Comparison of ENCODE assay signal across 8 mouse cellular contexts in genomic region chr9:21366541-21367220, GRCm38 (mm10). TPM values are rescaled to one million over a fixed set of nuclear protein-coding genes. Genes with fewer than 3 reads are reported as not detected.
DNase-seq lines count a peak whose midpoint lies in the region; ATAC-seq and TF ChIP-seq lines count a peak whose summit lies in the region.

No protein-coding gene starts in this region.

- peak; percentile 53 for DNase-seq in ovary, postnatal 36 days (ENCODE audit: low spot score)
- no peak for DNase-seq in ovary, postnatal 10 days (ENCODE audit: low spot score)
- DNase-seq in embryo, embryonic 11 days, result peak; percentile 59
- DNase-seq in heart, adult 8-10 months (ENCODE audit: low spot score), result peak; percentile 56
- peak; percentile 48 for DNase-seq in limb, embryonic 14.5 days (ENCODE audit: low spot score)
- peak; percentile 92 for DNase-seq in splenic B cell, adult 2 months (ENCODE audit: low read depth, low spot score)

- H3K36me3 ChIP-seq in kidney, embryonic 15.5 days, result peaks cover 3% of the 10 kb centered on the region
- peaks cover 3% of the 10 kb centered on the region for H3K36me3 ChIP-seq in limb, embryonic 14.5 days (ENCODE audit: control insufficient read depth, insufficient read depth, low read length)
- H3K36me3 ChIP-seq in midbrain, embryonic 16.5 days (ENCODE audit: control insufficient read depth, insufficient read depth, low read length), result no peaks in the 10 kb centered on the region
- H3K36me3 ChIP-seq in splenic B cell, adult 2 months (ENCODE audit: control insufficient read depth, insufficient read depth, low read length, poor library complexity, severe bottlenecking), result no peaks in the 10 kb centered on the region; the same call in 1 of the 2 replicates

- peaks cover 30% of the 10 kb centered on the region for H3K4me1 ChIP-seq in kidney, embryonic 15.5 days
- H3K4me1 ChIP-seq in limb, embryonic 14.5 days (ENCODE audit: control insufficient read depth, insufficient read depth, low read length), result peaks cover 4% of the 10 kb centered on the region; the same call in 1 of the 2 replicates
- H3K4me1 ChIP-seq in midbrain, embryonic 16.5 days (ENCODE audit: control insufficient read depth, insufficient read depth, low read length), result peaks cover 18% of the 10 kb centered on the region

- peak overlapping the region; percentile 70 for H3K4me2 ChIP-seq in kidney, embryonic 15.5 days
- H3K4me2 ChIP-seq in limb, embryonic 14.5 days (replicated peaks; ENCODE audit: low read depth, low read length, severe bottlenecking), result peak overlapping the region; percentile 66
- H3K4me2 ChIP-seq in midbrain, embryonic 16.5 days (ENCODE audit: low read length), result peak overlapping the region; percentile 53

- peak overlapping the region; percentile 50; the same call in 1 of the 2 replicates for H3K9ac ChIP-seq in kidney, embryonic 15.5 days
- H3K9ac ChIP-seq in limb, embryonic 14.5 days (ENCODE audit: low read depth, low read length, severe bottlenecking), result peak overlapping the region; percentile 39; the same call in 1 of the 2 replicates
- peak overlapping the region; percentile 12; the same call in 1 of the 2 replicates for H3K9ac ChIP-seq in midbrain, embryonic 16.5 days (ENCODE audit: low read depth, low read length)

- peak overlapping the region; percentile 93 for H3K27ac ChIP-seq in kidney, embryonic 15.5 days
- peak overlapping the region; percentile 86 for H3K27ac ChIP-seq in limb, embryonic 14.5 days (replicated peaks; ENCODE audit: low read depth, low read length)
- H3K27ac ChIP-seq in midbrain, embryonic 16.5 days (ENCODE audit: low read length), result peak overlapping the region; percentile 73

- peaks cover 5% of the 10 kb centered on the region for H3K27me3 ChIP-seq in kidney, embryonic 15.5 days
- no peaks in the 10 kb centered on the region for H3K27me3 ChIP-seq in limb, embryonic 14.5 days (ENCODE audit: control insufficient read depth, insufficient read depth, low read length)
- H3K27me3 ChIP-seq in midbrain, embryonic 16.5 days (ENCODE audit: control insufficient read depth, insufficient read depth, low read depth, low read length), result no peaks in the 10 kb centered on the region; the same call in 1 of the 2 replicates
- no peaks in the 10 kb centered on the region for H3K27me3 ChIP-seq in splenic B cell, adult 2 months (ENCODE audit: control insufficient read depth, insufficient read depth, low read length, poor library complexity, severe bottlenecking)

- H3K4me3 ChIP-seq in kidney, embryonic 15.5 days (replicated peaks), result peak overlapping the region; percentile 67
- peak overlapping the region; percentile 32 for H3K4me3 ChIP-seq in limb, embryonic 14.5 days (replicated peaks; ENCODE audit: low read length)
- H3K4me3 ChIP-seq in midbrain, embryonic 16.5 days (ENCODE audit: low read depth, low read length), result peak overlapping the region; percentile 33

- ATAC-seq in kidney, embryonic 15.5 days (replicated peaks; ENCODE audit: low FRiP score), result 0 out of 2 replicates have a peak, but pooled peaks have one; percentile 1
- ATAC-seq in limb, embryonic 14.5 days (ENCODE audit: low FRiP score, low read depth), result no peak
- ATAC-seq in midbrain, embryonic 16.5 days, result peak; percentile 23

- 34% methylated on average over 14 of the region's 14 CpGs for WGBS in kidney, embryonic 15.5 days
- WGBS in limb, embryonic 14.5 days, result 32% methylated on average over 14 of the region's 14 CpGs
- 35% methylated on average over 14 of the region's 14 CpGs for WGBS in midbrain, embryonic 16.5 days

- no peak for TF ChIP-seq POLR2A in limb, embryonic 14.5 days (IDR thresholded peaks at IDR 0.05; ENCODE audit: borderline replicate concordance, extremely low read depth, insufficient read depth, insufficient read length)

- H3K9me3 ChIP-seq in kidney, embryonic 15.5 days (replicated peaks), result no peaks in the 10 kb centered on the region
- no peaks in the 10 kb centered on the region for H3K9me3 ChIP-seq in limb, embryonic 14.5 days (ENCODE audit: control insufficient read depth, low read length)
- no peaks in the 10 kb centered on the region for H3K9me3 ChIP-seq in midbrain, embryonic 16.5 days (replicated peaks; ENCODE audit: control insufficient read depth, low read length, poor library complexity, severe bottlenecking)

RNA-seq across cellular contexts. Expression of gene Ilf3, which starts 1.0 kb away (rescaled TPM):
- 10 to 100 TPM; 28.2 to 31.4 (median 29.8) TPM for total RNA-seq in heart, adult 8-10 months (2022)
- polyA plus RNA-seq in kidney, embryonic 15.5 days (2015; fragmentation: Nextera tagmentation; extraction: Ambion mirVana), result 208 and 221 TPM in 2 replicates
- 180 and 195 TPM in 2 replicates for polyA plus RNA-seq in limb, embryonic 14.5 days (2012; rRNA removed)
- 174 and 201 TPM in 2 replicates for polyA plus RNA-seq in limb, embryonic 14.5 days (2014; fragmentation: Nextera tagmentation; extraction: Ambion mirVana)
- polyA plus RNA-seq in midbrain, embryonic 16.5 days (2015; fragmentation: Nextera tagmentation; extraction: Ambion mirVana), result 228 and 245 TPM in 2 replicates

RNA-seq across cellular contexts. Expression of gene Qtrt1, which starts 45.0 kb away (rescaled TPM):
- 1 to 10 TPM; 7.4 to 9.3 (median 8.9) TPM for total RNA-seq in heart, adult 8-10 months (2022)
- polyA plus RNA-seq in kidney, embryonic 15.5 days (2015; fragmentation: Nextera tagmentation; extraction: Ambion mirVana), result 56.5 and 63.3 TPM in 2 replicates
- polyA plus RNA-seq in limb, embryonic 14.5 days (2012; rRNA removed), result 77.9 and 80.8 TPM in 2 replicates
- polyA plus RNA-seq in limb, embryonic 14.5 days (2014; fragmentation: Nextera tagmentation; extraction: Ambion mirVana), result 45.3 and 50.9 TPM in 2 replicates
- 51.9 and 54.0 TPM in 2 replicates for polyA plus RNA-seq in midbrain, embryonic 16.5 days (2015; fragmentation: Nextera tagmentation; extraction: Ambion mirVana)

RNA-seq across cellular contexts. Expression of gene Slc44a2, which starts 46.2 kb away (rescaled TPM):
- total RNA-seq in heart, adult 8-10 months (2022), result 100 to 1,000 TPM in 1 of 4 experiments, 10 to 100 TPM in 3; 90.2 to 124 (median 94.3) TPM
- 85.4 and 97.1 TPM in 2 replicates for polyA plus RNA-seq in kidney, embryonic 15.5 days (2015; fragmentation: Nextera tagmentation; extraction: Ambion mirVana)
- 127 and 159 TPM in 2 replicates for polyA plus RNA-seq in limb, embryonic 14.5 days (2012; rRNA removed)
- 121 and 129 TPM in 2 replicates for polyA plus RNA-seq in limb, embryonic 14.5 days (2014; fragmentation: Nextera tagmentation; extraction: Ambion mirVana)
- 65.5 and 69.1 TPM in 2 replicates for polyA plus RNA-seq in midbrain, embryonic 16.5 days (2015; fragmentation: Nextera tagmentation; extraction: Ambion mirVana)

RNA-seq across cellular contexts. Expression of gene Ap1m2, which starts 54.5 kb away (rescaled TPM):
- not detected for total RNA-seq in heart, adult 8-10 months (2022)
- polyA plus RNA-seq in kidney, embryonic 15.5 days (2015; fragmentation: Nextera tagmentation; extraction: Ambion mirVana), result 35.9 and 37.1 TPM in 2 replicates
- 12.8 and 16.3 TPM in 2 replicates for polyA plus RNA-seq in limb, embryonic 14.5 days (2012; rRNA removed)
- 23.0 and 29.3 TPM in 2 replicates for polyA plus RNA-seq in limb, embryonic 14.5 days (2014; fragmentation: Nextera tagmentation; extraction: Ambion mirVana)
- 1.6 and 2.1 TPM in 2 replicates for polyA plus RNA-seq in midbrain, embryonic 16.5 days (2015; fragmentation: Nextera tagmentation; extraction: Ambion mirVana)

RNA-seq across cellular contexts. Expression of gene Dnm2, which starts 58.0 kb away (rescaled TPM):
- total RNA-seq in heart, adult 8-10 months (2022), result 10 to 100 TPM; 60.3 to 71.0 (median 61.2) TPM
- polyA plus RNA-seq in kidney, embryonic 15.5 days (2015; fragmentation: Nextera tagmentation; extraction: Ambion mirVana), result 75.3 and 79.1 TPM in 2 replicates
- polyA plus RNA-seq in limb, embryonic 14.5 days (2012; rRNA removed), result 62.6 and 74.5 TPM in 2 replicates
- polyA plus RNA-seq in limb, embryonic 14.5 days (2014; fragmentation: Nextera tagmentation; extraction: Ambion mirVana), result 68.3 and 72.6 TPM in 2 replicates
- polyA plus RNA-seq in midbrain, embryonic 16.5 days (2015; fragmentation: Nextera tagmentation; extraction: Ambion mirVana), result 63.2 and 64.5 TPM in 2 replicates
